Mouse (Mus musculus): ENCODE data around the gene Rab3gap1. TPM values are rescaled to one million over a fixed set of nuclear protein-coding genes. Genes with fewer than 3 reads are reported as not detected.
A peak's percentile ranks its signal among the peaks of the same experiment; 100 is the strongest.

Gene Rab3gap1
- total RNA-seq, 2 experiments from 2014 or later: 39.5 to 41.1 TPM

DNA sequence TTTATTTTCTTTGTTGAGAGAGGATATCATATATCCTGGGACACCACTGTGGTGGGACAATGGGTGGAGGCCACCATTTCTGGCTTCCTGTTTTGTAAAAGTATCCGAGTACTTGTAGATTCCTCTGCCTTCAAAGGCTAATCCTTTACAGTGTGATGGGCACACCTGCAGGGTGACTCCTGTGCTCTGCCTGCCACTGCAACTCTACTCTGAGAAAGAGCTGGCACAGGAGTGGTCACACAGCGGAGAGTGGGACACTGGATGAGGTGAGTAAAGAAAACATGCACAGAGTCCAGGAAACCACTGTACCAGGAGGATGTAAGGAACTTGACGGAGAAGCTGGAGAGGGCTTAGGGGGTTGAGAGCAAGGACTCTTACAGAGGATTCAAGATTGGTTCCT lies 113.7 kb downstream of the Rab3gap1 start:
- no peak for DNase-seq

DNA sequence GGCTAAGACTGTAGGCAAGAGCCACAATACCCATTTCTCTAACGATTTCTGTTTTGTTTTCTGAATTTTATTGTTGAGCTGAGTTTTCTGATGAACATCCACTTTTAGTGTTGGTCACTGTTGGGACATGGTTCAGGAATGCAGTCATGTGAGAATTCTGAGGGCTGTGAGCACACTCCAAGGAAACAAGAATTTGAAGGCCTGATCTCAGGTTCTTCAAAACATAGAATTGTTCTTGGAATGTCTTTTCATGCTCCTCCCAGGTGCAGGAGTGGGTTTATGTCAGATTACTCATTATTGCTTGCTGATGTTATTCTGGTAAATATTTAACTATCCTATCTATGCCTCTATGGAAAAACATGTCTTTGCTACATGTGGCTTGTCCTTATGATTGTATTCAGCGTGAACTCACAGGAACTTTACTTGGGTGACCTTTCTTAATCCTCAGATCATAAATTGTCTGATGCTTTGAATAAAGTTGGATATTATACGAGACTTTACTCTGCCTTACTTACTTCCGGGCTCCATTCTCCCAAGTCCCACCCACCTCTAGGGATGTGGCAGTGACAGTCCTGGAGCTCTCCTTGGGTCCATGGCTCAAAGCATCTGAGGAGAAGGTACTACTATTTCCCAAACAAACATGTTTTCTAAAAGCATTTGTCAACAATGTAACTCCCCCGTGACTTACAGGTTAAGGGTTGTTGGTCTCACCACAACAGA lies 114.9 kb downstream of the Rab3gap1 start:
- DNase-seq: no peak

DNA sequence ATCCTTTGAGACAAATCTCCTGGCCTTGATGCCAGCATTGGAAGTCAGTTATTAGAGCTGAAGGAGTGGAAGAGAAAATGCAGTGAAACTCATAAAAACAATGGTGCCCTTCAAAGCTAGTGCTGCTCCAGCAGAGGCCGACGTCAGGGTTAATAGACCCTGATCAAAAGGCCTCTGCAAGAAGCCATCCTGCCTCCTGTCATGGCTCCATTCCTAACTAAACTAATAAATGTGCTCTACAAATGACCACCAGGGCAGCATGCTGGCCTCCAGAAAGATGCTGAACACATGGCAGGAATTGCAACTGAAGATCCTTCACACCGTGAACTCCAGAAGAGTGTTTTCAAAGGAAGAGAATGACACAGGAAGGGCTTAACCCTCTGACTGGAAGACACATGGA lies 116.8 kb downstream of the Rab3gap1 start:
- DNase-seq: no peak

DNA sequence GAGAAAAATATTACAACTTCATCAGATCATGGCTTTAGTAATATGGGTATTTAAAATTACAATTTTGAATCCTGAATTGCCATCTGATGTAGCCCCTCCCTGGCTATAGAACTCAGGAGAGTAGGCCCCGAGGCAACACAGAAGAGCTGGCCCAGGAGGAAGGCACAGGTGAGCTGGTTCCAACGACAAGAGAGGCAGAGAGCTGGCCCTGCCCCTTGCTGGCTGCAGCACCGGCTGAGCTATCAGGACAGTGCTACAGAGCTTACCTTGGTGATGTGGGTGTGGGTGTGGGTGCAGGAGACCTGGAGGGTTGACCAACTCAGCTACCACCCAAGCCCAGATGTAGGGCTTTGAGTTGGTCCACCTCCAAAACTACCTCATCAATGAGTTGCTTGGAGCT lies 119.7 kb downstream of the Rab3gap1 start:
- no peak for DNase-seq

DNA sequence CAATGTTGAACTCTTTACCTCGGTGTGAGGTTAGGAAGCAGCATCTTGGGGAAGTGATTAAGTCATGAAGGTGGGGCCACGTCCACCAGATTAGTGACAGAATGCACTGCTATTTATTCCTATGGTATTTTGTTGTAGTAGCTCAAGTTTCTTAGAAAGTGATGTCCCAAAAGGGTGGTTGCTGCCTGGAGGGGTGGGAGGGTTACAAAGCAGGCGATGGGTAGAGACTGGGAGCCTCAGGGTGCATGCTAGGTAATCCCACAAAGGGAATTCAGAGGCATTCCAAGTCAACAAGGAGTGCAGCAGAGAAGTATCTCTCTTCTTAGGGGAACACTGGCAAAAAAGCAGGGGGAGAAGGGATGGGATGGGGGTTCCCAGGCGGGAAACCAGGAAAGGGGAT lies 120.8 kb downstream of the Rab3gap1 start:
- DNase-seq: peak; percentile 22

DNA sequence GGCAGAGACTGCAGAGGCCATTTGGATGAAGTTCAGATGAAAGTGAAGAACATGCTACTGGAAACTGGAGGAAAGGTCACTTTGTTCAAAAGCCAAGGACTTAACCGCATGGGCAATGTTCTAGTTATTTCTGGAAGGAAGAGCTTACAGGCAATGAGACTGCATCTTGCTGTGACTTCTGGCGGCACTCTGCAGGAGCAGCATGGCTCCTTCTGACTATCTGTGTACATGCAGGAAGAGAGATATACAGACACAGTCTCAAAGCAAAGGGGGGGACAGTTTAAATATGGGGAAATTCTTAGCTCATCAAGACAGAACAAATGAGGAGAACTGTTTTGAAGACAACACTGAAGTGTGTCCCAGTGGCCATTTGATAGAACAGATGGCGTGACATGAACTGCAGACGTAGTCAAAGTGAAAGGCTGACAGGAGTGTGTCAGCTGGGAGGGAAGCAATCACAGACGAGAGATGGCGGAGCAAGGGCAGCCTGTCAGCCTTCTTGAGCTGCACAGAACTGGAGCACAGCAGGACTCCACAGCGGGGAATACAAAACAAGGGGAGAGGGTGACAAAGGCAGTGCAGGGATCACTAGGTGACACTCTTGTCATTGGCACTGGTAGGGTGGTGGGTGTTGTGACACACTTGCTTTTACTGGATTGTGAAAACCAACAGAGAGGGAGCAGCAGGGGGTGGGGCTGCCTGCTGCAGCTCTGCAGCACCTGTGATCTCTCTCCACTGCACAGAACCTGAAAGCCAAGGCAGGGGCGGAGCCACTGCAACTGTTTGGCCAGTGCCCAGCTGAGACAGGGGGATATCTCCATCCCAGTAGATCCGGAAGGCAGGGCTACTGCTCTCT lies 121.5 kb downstream of the Rab3gap1 start:
- DNase-seq: peak; percentile 71

Other genes starting within 250 kb of the Rab3gap1 start
- under 1 TPM; 0.30 to 0.39 TPM for gene Tmem163, start 189.2 kb upstream of the Rab3gap1 start, total RNA-seq (2021)
- gene Acmsd, start 139.4 kb upstream of the Rab3gap1 start, total RNA-seq (2021): under 1 TPM; 0.15 to 0.45 TPM
- gene Ccnt2, start 94.6 kb upstream of the Rab3gap1 start, total RNA-seq (2021): 10 to 100 TPM; 35.5 to 48.1 TPM
- under 1 TPM; 0.09 to 0.12 TPM for gene Map3k19, start 13.7 kb upstream of the Rab3gap1 start, total RNA-seq (2021)
- 1 to 10 TPM; 5.4 to 8.6 TPM for gene Zranb3, start 234.3 kb downstream of the Rab3gap1 start, total RNA-seq (2021)
- gene R3hdm1, start 234.5 kb downstream of the Rab3gap1 start, total RNA-seq (2021): 10 to 100 TPM; 61.2 to 79.4 TPM

Measured in adrenal gland, postnatal 10 days (tissue).